Mouse (Mus musculus) thymus, adult 2 months (tissue): ENCODE results near the gene Eif4e3. TPM values are rescaled to one million over a fixed set of nuclear protein-coding genes. Genes with fewer than 3 reads are reported as not detected.
A peak's percentile ranks its signal among the peaks of the same experiment; 100 is the strongest.

Source experiments
- DNase-seq: peaks from one replicate; pipeline ENCODE4 v3.0.0; 2021
- H3K27ac ChIP-seq: fragments of 200-500 bp; 2 replicates; pipeline ENCODE4 v1.5.1; 2012; ENCODE audit warnings: low read length, control low read depth; ENCODE audit not compliant: control insufficient read depth, insufficient read depth
- H3K27me3 ChIP-seq: fragments of 200-500 bp; 2 replicates; pipeline ENCODE4 v1.6.1; 2012; ENCODE audit warnings: mild to moderate bottlenecking, low read length, moderate library complexity, mixed read lengths; ENCODE audit not compliant: control insufficient read depth, insufficient read depth
- H3K36me3 ChIP-seq: fragments of 200-500 bp; 2 replicates; pipeline ENCODE4 v1.6.1; 2012; ENCODE audit warnings: mild to moderate bottlenecking, low read length, moderate library complexity; ENCODE audit not compliant: control insufficient read depth, insufficient read depth
- H3K4me1 ChIP-seq: fragments of 200-500 bp; replicated peaks from 2 replicates; pipeline ENCODE4 v1.6.1; 2012; ENCODE audit warnings: low read length; ENCODE audit not compliant: control insufficient read depth, insufficient read depth
- H3K4me3 ChIP-seq: fragments of 200-500 bp; 2 replicates; pipeline ENCODE4 v1.5.1; 2012; ENCODE audit warnings: mild to moderate bottlenecking, low read length, control low read depth, moderate library complexity; ENCODE audit not compliant: control insufficient read depth, insufficient read depth
- CTCF ChIP-seq: fragments of 200-500 bp; IDR thresholded peaks from 2 replicates; pipeline ENCODE4 v1.5.1; 2012; ENCODE audit warnings: mild to moderate bottlenecking, control low read depth, low read length, moderate library complexity, borderline replicate concordance; ENCODE audit not compliant: control insufficient read depth, poor library complexity, insufficient read depth; ENCODE audit errors: extremely low read depth
- POLR2A ChIP-seq: fragments of 200-500 bp; IDR thresholded peaks from 2 replicates; pipeline ENCODE4 v1.6.1; 2012; ENCODE audit warnings: mild to moderate bottlenecking, low read length, control low read depth, moderate library complexity; ENCODE audit not compliant: control insufficient read depth, poor library complexity, insufficient read depth; ENCODE audit errors: extremely low read depth
- WGBS: fragments of 180-500 bp; shearing (Covaris S2); methylation state at CpG from one replicate; pipeline ENCODE4 v1.1.7; 2018; 5-methylcytosine and 5-hydroxymethylcytosine counted together
- polyA plus RNA-seq: library from polyadenylated mRNA; depleted of rRNA; stranded (reverse); fragments of >200 nt; gene quantifications from 2 replicates; pipeline ENCODE4 v1.2.3, GENCODE M21; 2012; rRNA removed

The Eif4e3 gene
- 30.4 and 34.4 TPM in 2 replicates for polyA plus RNA-seq

DNA sequence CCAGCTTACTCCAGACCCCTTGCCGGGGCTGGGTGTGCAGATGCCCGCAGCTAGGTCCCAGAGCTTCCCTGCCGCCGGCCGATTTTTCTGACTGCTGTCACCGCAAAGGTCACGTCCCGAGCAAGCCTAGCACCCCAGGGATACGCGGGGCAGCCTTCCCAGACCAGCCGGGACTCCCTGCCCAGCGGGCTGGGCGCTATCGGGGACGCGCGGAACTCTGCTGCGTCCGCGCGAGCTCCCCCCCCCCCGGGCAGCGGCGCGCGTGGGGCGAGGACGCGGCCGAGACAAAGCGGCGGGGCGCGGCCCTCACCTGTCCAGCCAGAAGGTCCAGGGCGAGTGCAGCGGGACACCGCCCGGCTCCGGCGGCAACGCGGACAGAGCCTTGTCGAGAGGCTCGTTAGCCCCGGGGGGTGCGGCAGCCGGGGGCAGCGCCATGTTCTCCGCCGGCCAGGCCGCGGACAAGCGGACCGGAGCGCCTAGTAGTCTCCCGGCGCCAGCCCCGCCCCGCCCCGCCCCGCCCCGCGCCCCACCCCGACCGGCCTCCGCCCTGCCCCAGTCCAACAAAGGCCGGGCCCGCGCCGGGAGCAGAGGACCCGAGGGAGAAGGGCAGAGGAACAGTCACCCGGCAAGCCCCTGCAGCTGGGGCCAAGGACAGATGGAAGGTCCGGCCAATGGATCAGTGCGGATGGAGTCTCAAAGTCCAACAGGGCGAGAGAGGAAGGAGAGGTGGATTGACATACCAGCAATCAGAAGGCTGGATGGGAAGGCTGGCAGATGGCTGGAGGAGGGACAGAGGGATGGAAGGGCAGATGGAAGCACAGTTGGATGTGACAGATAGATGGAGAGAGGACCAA is at the start of gene Eif4e3, which contains the start of gene Gm20696:
Eif4e3 (minus strand) TSS at position 454 of the 854 bp plus-strand sequence.
Gm20696 (minus strand) TSS at position 480 of the 854 bp plus-strand sequence.
- no peaks in the 10 kb centered on the region for H3K36me3 ChIP-seq
- peaks cover 40% of the 10 kb centered on the region for H3K4me1 ChIP-seq
- DNase-seq: peak; percentile 58

GRCm38 (mm10) chr6:99715913-99716312 is 49.3 kb upstream of the Eif4e3 start:
- Histone ChIP-seq H3K36me3 (no peaks in the 10 kb centered on the region), H3K4me1 (no peaks in the 10 kb centered on the region), H3K27me3 (no peaks in the 10 kb centered on the region), H3K27ac (no peak overlapping the region), H3K4me3 (no peak overlapping the region)
- TF ChIP-seq POLR2A (no peak), CTCF (no peak)
- 55% methylated on average over 6 of the region's 6 CpGs for WGBS
- no peak for DNase-seq

More for the DNA sequence above, at the start of gene Eif4e3, which contains the start of gene Gm20696:
- Histone ChIP-seq H3K4me3 (peak within 1 kb of the TSS; percentile 94), H3K27ac (peak within 1 kb of the TSS; percentile 81), H3K27me3 (no peaks in the 10 kb centered on the region)
- WGBS: 1% methylated on average over 69 of the region's 75 CpGs
- 0 out of 2 replicates have a peak, but pooled peaks have one; percentile 14 for TF ChIP-seq CTCF
- TF ChIP-seq POLR2A: no peak

GRCm38 (mm10) chr6:99715191-99715590 is 48.6 kb upstream of the Eif4e3 start:
- Histone ChIP-seq H3K4me3 (no peak overlapping the region), H3K27ac (no peak overlapping the region), H3K4me1 (no peaks in the 10 kb centered on the region), H3K27me3 (no peaks in the 10 kb centered on the region), H3K36me3 (no peaks in the 10 kb centered on the region)
- WGBS: 75% methylated on average over 6 of the region's 6 CpGs
- no peak for DNase-seq
- TF ChIP-seq POLR2A (no peak), CTCF (no peak)

GRCm38 (mm10) chr6:99713256-99713655 is 46.7 kb upstream of the Eif4e3 start:
- DNase-seq: no peak
- H3K4me1 ChIP-seq: no peaks in the 10 kb centered on the region
- 91% methylated on average over 5 of the region's 5 CpGs for WGBS

GRCm38 (mm10) chr6:99711576-99712101 is 45.1 kb upstream of the Eif4e3 start:
- no peak for TF ChIP-seq CTCF
- no peak for TF ChIP-seq POLR2A
- H3K36me3 ChIP-seq: no peaks in the 10 kb centered on the region
- 77% methylated on average over 11 of the region's 11 CpGs for WGBS
- H3K27me3 ChIP-seq: no peaks in the 10 kb centered on the region
- no peak overlapping the region for H3K27ac ChIP-seq
- DNase-seq: no peak
- H3K4me1 ChIP-seq: no peaks in the 10 kb centered on the region
- H3K4me3 ChIP-seq: no peak overlapping the region

More at GRCm38 (mm10) chr6:99713256-99713655, 46.7 kb upstream of the Eif4e3 start:
- no peak overlapping the region for H3K4me3 ChIP-seq
- TF ChIP-seq POLR2A: no peak
- no peaks in the 10 kb centered on the region for H3K36me3 ChIP-seq
- no peak overlapping the region for H3K27ac ChIP-seq
- H3K27me3 ChIP-seq: no peaks in the 10 kb centered on the region

- no peak for TF ChIP-seq CTCF
- no peak for TF ChIP-seq POLR2A
- DNase-seq: no peak
- H3K36me3 ChIP-seq: no peaks in the 10 kb centered on the region
- WGBS: 85% methylated on average over 3 of the region's 3 CpGs
- H3K4me3 ChIP-seq: no peak overlapping the region
- H3K27me3 ChIP-seq: no peaks in the 10 kb centered on the region; the same call in 1 of the 2 replicates
- no peaks in the 10 kb centered on the region for H3K4me1 ChIP-seq
- H3K27ac ChIP-seq: no peak overlapping the region
Observed at GRCm38 (mm10) chr6:99700484-99700883, 33.9 kb upstream of the Eif4e3 start.
